Mouse (Mus musculus): ENCODE data around the gene Vmn1r211. TPM values are rescaled to one million over a fixed set of nuclear protein-coding genes. Genes with fewer than 3 reads are reported as not detected.

The Vmn1r211 gene
- polyA plus RNA-seq (2012; fragmentation: generic; extraction: Trizol): not detected

DNA sequence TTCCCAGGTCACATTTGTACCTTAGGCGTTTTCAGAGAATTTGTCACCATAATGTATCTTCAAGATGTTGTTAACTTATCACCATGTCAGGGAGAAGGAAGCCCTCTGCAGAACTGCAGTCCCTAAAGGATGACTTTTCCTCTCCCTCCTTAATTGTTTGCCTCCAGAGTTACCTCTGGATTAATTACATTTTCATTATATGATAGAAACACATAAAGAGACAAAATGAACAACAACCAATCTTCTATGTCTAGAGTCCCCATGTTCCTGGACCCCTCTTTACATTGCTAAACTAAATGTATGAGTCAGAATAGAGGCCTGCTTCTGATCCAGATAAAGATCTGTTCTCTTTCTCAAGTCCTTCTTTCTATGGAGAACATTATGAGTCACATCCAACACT is at the start of gene Vmn1r211:
Gene Vmn1r211 (minus strand): TSS at position 101 of the 400 bp plus-strand sequence.
- TF ChIP-seq TCF3 (IDR thresholded peaks at IDR 0.05; ENCODE audit: insufficient read length, low read depth): no peak
- TF ChIP-seq MYOG (IDR thresholded peaks at IDR 0.05; ENCODE audit: control insufficient read depth in 1 of 3, insufficient read depth in 1 of 3, insufficient read length in 2 of 3, low read depth in 2 of 3): no peak
- TF ChIP-seq E2F4 (IDR thresholded peaks at IDR 0.05; ENCODE audit: insufficient read depth): no peak
- no peak for TF ChIP-seq SRF (IDR thresholded peaks at IDR 0.05; ENCODE audit: control insufficient read depth, insufficient read length, low read depth)
- no peak for TF ChIP-seq MYOD1 (IDR thresholded peaks at IDR 0.05; ENCODE audit: control insufficient read depth in 1 of 3, insufficient read length in 2 of 3, low read depth in 2 of 3)
- TF ChIP-seq MAX (IDR thresholded peaks at IDR 0.05; ENCODE audit: low read depth): no peak
- TF ChIP-seq REST (IDR thresholded peaks at IDR 0.05; ENCODE audit: insufficient read depth, insufficient read length): no peak
- no peak for TF ChIP-seq TCF12 (IDR thresholded peaks at IDR 0.05; ENCODE audit: insufficient read depth, poor library complexity, severe bottlenecking)
- TF ChIP-seq POLR2A (IDR thresholded peaks at IDR 0.05; ENCODE audit: insufficient read length, low read depth): no peak
- TF ChIP-seq CEBPB (IDR thresholded peaks at IDR 0.05; ENCODE audit: insufficient read depth, poor library complexity, severe bottlenecking): no peak
- no peak for TF ChIP-seq POLR2AphosphoS2 (IDR thresholded peaks at IDR 0.05; ENCODE audit: insufficient read length, low read depth)
- TF ChIP-seq USF1 (IDR thresholded peaks at IDR 0.05; ENCODE audit: low read depth): no peak
- Histone ChIP-seq H3K27me3 (ENCODE audit: control insufficient read depth, insufficient read depth, insufficient read length) (no peaks in the 10 kb centered on the region), H3K4me3 (no peak within 1 kb of the TSS), H3K36me3 (ENCODE audit: control insufficient read depth, insufficient read depth) (no peaks in the 10 kb centered on the region), H3ac (ENCODE audit: control insufficient read depth, insufficient read length) (no peak within 1 kb of the TSS), H3K79me2 (ENCODE audit: control insufficient read depth, insufficient read depth) (no peaks in the 10 kb centered on the region), H3K4me2 (ENCODE audit: low read depth) (no peak within 1 kb of the TSS)

- Histone ChIP-seq H3K36me3 (ENCODE audit: control insufficient read depth, insufficient read depth) (no peaks in the 10 kb centered on the region), H3K79me2 (ENCODE audit: control insufficient read depth, insufficient read depth) (no peaks in the 10 kb centered on the region), H3ac (ENCODE audit: control insufficient read depth, insufficient read length) (no peak within 1 kb of the TSS), H3K4me2 (ENCODE audit: low read depth) (no peak within 1 kb of the TSS), H3K27me3 (ENCODE audit: control insufficient read depth, insufficient read depth, insufficient read length) (no peaks in the 10 kb centered on the region), H3K4me3 (no peak within 1 kb of the TSS)
- TF ChIP-seq USF1 (IDR thresholded peaks at IDR 0.05; ENCODE audit: low read depth) (no peak), SRF (IDR thresholded peaks at IDR 0.05; ENCODE audit: control insufficient read depth, insufficient read length, low read depth) (no peak), E2F4 (IDR thresholded peaks at IDR 0.05; ENCODE audit: insufficient read depth) (no peak), CEBPB (IDR thresholded peaks at IDR 0.05; ENCODE audit: insufficient read depth, poor library complexity, severe bottlenecking) (no peak), TCF12 (IDR thresholded peaks at IDR 0.05; ENCODE audit: insufficient read depth, poor library complexity, severe bottlenecking) (no peak), TCF3 (IDR thresholded peaks at IDR 0.05; ENCODE audit: insufficient read length, low read depth) (no peak), POLR2AphosphoS2 (IDR thresholded peaks at IDR 0.05; ENCODE audit: insufficient read length, low read depth) (no peak), POLR2A (IDR thresholded peaks at IDR 0.05; ENCODE audit: insufficient read length, low read depth) (no peak), MYOD1 (IDR thresholded peaks at IDR 0.05; ENCODE audit: control insufficient read depth in 1 of 3, insufficient read length in 2 of 3, low read depth in 2 of 3) (no peak), REST (IDR thresholded peaks at IDR 0.05; ENCODE audit: insufficient read depth, insufficient read length) (no peak), MAX (IDR thresholded peaks at IDR 0.05; ENCODE audit: low read depth) (no peak), MYOG (IDR thresholded peaks at IDR 0.05; ENCODE audit: control insufficient read depth in 1 of 3, insufficient read depth in 1 of 3, insufficient read length in 2 of 3, low read depth in 2 of 3) (no peak)
Observed at GRCm38 (mm10) chr13:22884105-22884504, 26.7 kb upstream of the Vmn1r211 start, which contains the start of gene Vmn1r212. Gene Vmn1r212, minus strand, starts transcription at chr13:22884205.

DNA sequence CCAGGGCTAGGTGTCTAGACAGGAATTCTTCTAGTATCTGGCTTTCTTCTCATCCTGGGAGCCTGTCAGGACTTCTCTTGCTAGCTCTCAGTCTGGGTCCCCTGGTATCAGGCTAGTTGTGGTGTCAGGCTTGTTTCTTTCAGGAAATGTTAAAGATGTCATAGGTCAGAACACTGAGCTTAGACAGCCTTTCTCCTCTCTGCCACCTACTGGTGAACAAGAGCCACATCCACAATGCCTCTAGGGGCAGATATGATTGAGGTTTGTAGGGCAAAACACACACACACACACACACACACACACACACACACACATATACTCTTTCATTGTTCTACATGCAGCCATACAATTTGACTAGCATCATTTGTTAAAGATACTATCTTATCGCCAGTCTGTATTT is 21.9 kb upstream of the Vmn1r211 start:
- no peaks in the 10 kb centered on the region for H3K36me3 ChIP-seq (ENCODE audit: control insufficient read depth, insufficient read depth)
- TF ChIP-seq MYOG (IDR thresholded peaks at IDR 0.05; ENCODE audit: control insufficient read depth in 1 of 3, insufficient read depth in 1 of 3, insufficient read length in 2 of 3, low read depth in 2 of 3): no peak
- no peak for TF ChIP-seq MYOD1 (IDR thresholded peaks at IDR 0.05; ENCODE audit: control insufficient read depth in 1 of 3, insufficient read length in 2 of 3, low read depth in 2 of 3)
- TF ChIP-seq TCF12 (IDR thresholded peaks at IDR 0.05; ENCODE audit: insufficient read depth, poor library complexity, severe bottlenecking): no peak
- TF ChIP-seq MAX (IDR thresholded peaks at IDR 0.05; ENCODE audit: low read depth): no peak
- TF ChIP-seq POLR2A (IDR thresholded peaks at IDR 0.05; ENCODE audit: insufficient read length, low read depth): no peak
- TF ChIP-seq USF1 (IDR thresholded peaks at IDR 0.05; ENCODE audit: low read depth): no peak
- no peak for TF ChIP-seq POLR2AphosphoS2 (IDR thresholded peaks at IDR 0.05; ENCODE audit: insufficient read length, low read depth)
- TF ChIP-seq SRF (IDR thresholded peaks at IDR 0.05; ENCODE audit: control insufficient read depth, insufficient read length, low read depth): no peak
- TF ChIP-seq CEBPB (IDR thresholded peaks at IDR 0.05; ENCODE audit: insufficient read depth, poor library complexity, severe bottlenecking): no peak
- no peak for TF ChIP-seq TCF3 (IDR thresholded peaks at IDR 0.05; ENCODE audit: insufficient read length, low read depth)
- no peak for TF ChIP-seq REST (IDR thresholded peaks at IDR 0.05; ENCODE audit: insufficient read depth, insufficient read length)
- no peak for TF ChIP-seq E2F4 (IDR thresholded peaks at IDR 0.05; ENCODE audit: insufficient read depth)
- no peak overlapping the region for H3ac ChIP-seq (ENCODE audit: control insufficient read depth, insufficient read length)
- no peak overlapping the region for H3K4me3 ChIP-seq
- no peak overlapping the region for H3K4me2 ChIP-seq (ENCODE audit: low read depth)
- no peaks in the 10 kb centered on the region for H3K27me3 ChIP-seq (ENCODE audit: control insufficient read depth, insufficient read depth, insufficient read length)
- H3K79me2 ChIP-seq (ENCODE audit: control insufficient read depth, insufficient read depth): no peaks in the 10 kb centered on the region

DNA sequence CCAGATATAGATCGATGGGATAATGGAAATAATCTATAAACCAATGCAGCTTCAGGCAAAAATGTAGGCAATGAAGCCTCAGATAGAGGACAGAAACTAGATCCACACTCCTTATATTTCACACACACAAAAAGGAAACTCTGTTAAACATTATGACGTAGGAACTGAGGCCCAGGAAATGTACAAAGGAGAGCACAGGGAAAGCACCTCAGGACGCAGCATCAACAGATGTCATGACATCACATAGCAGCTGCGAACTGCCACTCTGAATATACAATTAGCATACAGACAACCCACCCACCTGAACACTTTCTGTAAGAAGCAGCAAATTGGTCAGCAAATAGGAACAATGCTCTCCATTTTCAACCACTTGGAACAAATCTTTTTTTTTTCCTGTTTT is 2.6 kb downstream of the Vmn1r211 start:
- no peak overlapping the region for H3K4me2 ChIP-seq (ENCODE audit: low read depth)

More for the DNA sequence above, 2.6 kb downstream of the Vmn1r211 start:
- no peaks in the 10 kb centered on the region for H3K27me3 ChIP-seq (ENCODE audit: control insufficient read depth, insufficient read depth, insufficient read length)
- no peaks in the 10 kb centered on the region for H3K79me2 ChIP-seq (ENCODE audit: control insufficient read depth, insufficient read depth)
- TF ChIP-seq MYOD1 (IDR thresholded peaks at IDR 0.05; ENCODE audit: control insufficient read depth in 1 of 3, insufficient read length in 2 of 3, low read depth in 2 of 3) (no peak), CEBPB (IDR thresholded peaks at IDR 0.05; ENCODE audit: insufficient read depth, poor library complexity, severe bottlenecking) (no peak), POLR2AphosphoS2 (IDR thresholded peaks at IDR 0.05; ENCODE audit: insufficient read length, low read depth) (no peak), E2F4 (IDR thresholded peaks at IDR 0.05; ENCODE audit: insufficient read depth) (no peak), TCF3 (IDR thresholded peaks at IDR 0.05; ENCODE audit: insufficient read length, low read depth) (no peak), MAX (IDR thresholded peaks at IDR 0.05; ENCODE audit: low read depth) (no peak), SRF (IDR thresholded peaks at IDR 0.05; ENCODE audit: control insufficient read depth, insufficient read length, low read depth) (no peak), POLR2A (IDR thresholded peaks at IDR 0.05; ENCODE audit: insufficient read length, low read depth) (no peak), TCF12 (IDR thresholded peaks at IDR 0.05; ENCODE audit: insufficient read depth, poor library complexity, severe bottlenecking) (no peak), MYOG (IDR thresholded peaks at IDR 0.05; ENCODE audit: control insufficient read depth in 1 of 3, insufficient read depth in 1 of 3, insufficient read length in 2 of 3, low read depth in 2 of 3) (no peak), REST (IDR thresholded peaks at IDR 0.05; ENCODE audit: insufficient read depth, insufficient read length) (no peak), USF1 (IDR thresholded peaks at IDR 0.05; ENCODE audit: low read depth) (no peak)
- no peak overlapping the region for H3K4me3 ChIP-seq
- no peak overlapping the region for H3ac ChIP-seq (ENCODE audit: control insufficient read depth, insufficient read length)
- no peaks in the 10 kb centered on the region for H3K36me3 ChIP-seq (ENCODE audit: control insufficient read depth, insufficient read depth)

All from myocyte (in vitro differentiated cells).